Mouse (Mus musculus): ENCODE results near the gene Hddc3. TPM values are rescaled to one million over a fixed set of nuclear protein-coding genes. Genes with fewer than 3 reads are reported as not detected.

Gene Hddc3
- polyA plus RNA-seq, 1 experiment from 2014 or later: 8.6 TPM

DNA sequence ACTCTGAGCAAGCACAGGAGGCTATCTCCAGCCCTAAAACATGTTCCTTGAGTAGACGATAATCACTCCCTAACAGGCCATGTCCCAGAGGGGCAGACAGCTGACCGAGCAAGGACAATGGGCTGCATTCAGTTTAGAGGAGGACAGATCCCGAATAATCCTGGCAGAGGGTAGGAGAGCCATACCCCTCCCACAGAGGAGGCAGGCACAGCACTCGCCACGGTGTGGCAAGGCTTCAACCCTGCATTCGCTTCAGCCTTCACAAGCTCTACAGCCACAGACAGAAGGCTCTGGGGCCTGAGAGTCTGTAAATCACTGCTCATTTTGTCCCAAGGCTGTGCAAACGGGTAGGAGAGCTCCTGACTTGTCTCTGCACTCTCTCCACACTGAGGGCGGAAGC lies 14.3 kb downstream of the Hddc3 start:
- TF ChIP-seq CTCF (IDR thresholded peaks at IDR 0.05; ENCODE audit: low read depth) (no peak), EP300 (optimal IDR thresholded peaks at IDR 0.05) (no peak)
- H3K27me3 ChIP-seq (ENCODE audit: control insufficient read depth, insufficient read depth, low read length): no peaks in the 10 kb centered on the region
- no peaks in the 10 kb centered on the region for H3K9me3 ChIP-seq (ENCODE audit: control insufficient read depth, low read length)
- H3K4me1 ChIP-seq (replicated peaks; ENCODE audit: control insufficient read depth, insufficient read depth): no peaks in the 10 kb centered on the region
- no peak overlapping the region for H3K4me3 ChIP-seq (ENCODE audit: low read depth, low read length)
- peaks cover 27% of the 10 kb centered on the region for H3K36me3 ChIP-seq (ENCODE audit: control insufficient read depth, insufficient read depth, low read length)
- H3K9ac ChIP-seq (ENCODE audit: low read length): no peak overlapping the region
- DNase-seq (ENCODE audit: low spot score) (no peak), ATAC-seq (ENCODE audit: low FRiP score, low TSS enrichment) (no peak)
- H3K27ac ChIP-seq (replicated peaks): no peak overlapping the region
- 81% methylated on average over 8 of the region's 8 CpGs for WGBS
- H3K4me2 ChIP-seq (replicated peaks; ENCODE audit: low read depth): no peak overlapping the region

DNA sequence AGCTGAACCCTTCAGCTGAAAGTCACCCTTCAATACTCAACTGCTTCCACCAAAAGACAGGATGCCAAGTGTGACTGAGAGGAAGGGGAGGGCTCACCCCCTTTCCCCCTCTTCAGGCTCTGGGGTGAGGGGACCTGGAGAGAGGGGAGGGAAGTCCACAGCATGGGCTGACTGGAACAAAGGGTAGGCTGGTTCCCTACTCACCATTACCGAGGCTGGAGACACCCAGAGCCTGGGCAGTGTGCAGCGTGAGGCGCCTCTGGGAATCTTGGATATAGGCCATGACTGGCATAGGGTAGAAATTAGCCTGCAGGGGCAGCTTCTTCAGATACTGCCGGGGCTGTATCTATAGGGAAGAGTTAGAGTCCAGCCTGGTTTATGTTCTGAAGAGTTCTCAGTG lies 15.1 kb downstream of the Hddc3 start:
- Histone ChIP-seq H3K9ac (ENCODE audit: low read length) (no peak overlapping the region), H3K36me3 (ENCODE audit: control insufficient read depth, insufficient read depth, low read length) (peaks cover 36% of the 10 kb centered on the region), H3K27me3 (ENCODE audit: control insufficient read depth, insufficient read depth, low read length) (no peaks in the 10 kb centered on the region), H3K4me3 (ENCODE audit: low read depth, low read length) (no peak overlapping the region), H3K4me2 (replicated peaks; ENCODE audit: low read depth) (no peak overlapping the region), H3K27ac (replicated peaks) (no peak overlapping the region), H3K9me3 (ENCODE audit: control insufficient read depth, low read length) (no peaks in the 10 kb centered on the region), H3K4me1 (replicated peaks; ENCODE audit: control insufficient read depth, insufficient read depth) (no peaks in the 10 kb centered on the region)
- DNase-seq (ENCODE audit: low spot score) (no peak), ATAC-seq (ENCODE audit: low FRiP score, low TSS enrichment) (no peak)
- 75% methylated on average over 4 of the region's 4 CpGs for WGBS
- TF ChIP-seq EP300 (optimal IDR thresholded peaks at IDR 0.05) (no peak), CTCF (IDR thresholded peaks at IDR 0.05; ENCODE audit: low read depth) (no peak)

DNA sequence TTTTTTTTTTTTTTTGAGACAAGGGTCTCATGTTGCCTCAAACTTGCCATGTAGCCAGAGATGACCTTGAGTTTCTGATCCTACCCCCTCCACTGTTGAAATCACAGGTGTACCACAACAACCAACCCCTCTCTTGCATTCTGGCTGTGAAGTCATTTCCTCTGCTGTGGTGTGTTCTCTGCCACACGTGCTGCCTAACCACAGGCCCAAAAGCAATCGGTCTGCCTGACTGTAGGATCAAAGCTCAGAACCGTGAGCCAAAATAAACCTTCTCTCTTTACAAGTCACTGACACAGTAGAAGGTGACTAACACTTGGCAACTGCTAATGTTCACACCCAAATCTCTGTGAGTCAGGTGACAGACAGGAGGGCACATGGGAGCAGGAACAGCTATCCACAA lies 17.5 kb downstream of the Hddc3 start:
- H3K9ac ChIP-seq (ENCODE audit: low read length): no peak overlapping the region
- TF ChIP-seq CTCF (IDR thresholded peaks at IDR 0.05; ENCODE audit: low read depth): no peak
- no peak for TF ChIP-seq EP300 (optimal IDR thresholded peaks at IDR 0.05)
- DNase-seq (ENCODE audit: low spot score): no peak
- H3K4me3 ChIP-seq (ENCODE audit: low read depth, low read length): no peak overlapping the region
- no peaks in the 10 kb centered on the region for H3K9me3 ChIP-seq (ENCODE audit: control insufficient read depth, low read length)
- ATAC-seq (ENCODE audit: low FRiP score, low TSS enrichment): no peak
- H3K27ac ChIP-seq (replicated peaks): no peak overlapping the region
- no peaks in the 10 kb centered on the region for H3K4me1 ChIP-seq (replicated peaks; ENCODE audit: control insufficient read depth, insufficient read depth)
- 29% methylated on average over 3 of the region's 3 CpGs for WGBS
- no peaks in the 10 kb centered on the region for H3K27me3 ChIP-seq (ENCODE audit: control insufficient read depth, insufficient read depth, low read length)
- peaks cover 36% of the 10 kb centered on the region for H3K36me3 ChIP-seq (ENCODE audit: control insufficient read depth, insufficient read depth, low read length)
- no peak overlapping the region for H3K4me2 ChIP-seq (replicated peaks; ENCODE audit: low read depth)

DNA sequence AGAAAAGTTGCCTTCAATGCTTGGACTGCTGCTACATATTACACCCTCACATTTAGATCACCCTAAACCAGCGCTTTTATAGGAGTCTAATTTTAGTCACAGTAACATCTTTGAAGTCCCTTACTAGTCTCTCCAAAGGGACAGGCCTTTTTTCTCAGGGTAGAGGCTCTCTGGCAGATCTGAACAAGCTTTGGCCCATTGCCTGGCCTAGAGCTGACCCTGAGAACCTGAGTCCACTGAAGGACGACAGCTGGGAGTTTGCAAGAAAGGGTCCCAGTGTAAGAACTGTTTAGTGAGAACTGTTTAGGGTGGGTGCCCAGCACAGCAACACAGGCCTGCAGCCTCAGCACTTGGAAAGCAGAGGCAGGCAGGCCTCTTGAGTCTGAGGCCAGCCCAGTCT lies 22.9 kb downstream of the Hddc3 start:
- Histone ChIP-seq H3K27me3 (ENCODE audit: control insufficient read depth, insufficient read depth, low read length) (no peaks in the 10 kb centered on the region), H3K4me1 (replicated peaks; ENCODE audit: control insufficient read depth, insufficient read depth) (no peaks in the 10 kb centered on the region), H3K36me3 (ENCODE audit: control insufficient read depth, insufficient read depth, low read length) (peaks cover 30% of the 10 kb centered on the region), H3K9ac (ENCODE audit: low read length) (no peak overlapping the region), H3K4me3 (ENCODE audit: low read depth, low read length) (no peak overlapping the region), H3K4me2 (replicated peaks; ENCODE audit: low read depth) (no peak overlapping the region), H3K27ac (replicated peaks) (no peak overlapping the region), H3K9me3 (ENCODE audit: control insufficient read depth, low read length) (no peaks in the 10 kb centered on the region)
- 71% methylated on average over 2 of the region's 2 CpGs for WGBS
- TF ChIP-seq EP300 (optimal IDR thresholded peaks at IDR 0.05) (no peak), CTCF (IDR thresholded peaks at IDR 0.05; ENCODE audit: low read depth) (no peak)
- DNase-seq (ENCODE audit: low spot score) (no peak), ATAC-seq (ENCODE audit: low FRiP score, low TSS enrichment) (no peak)

DNA sequence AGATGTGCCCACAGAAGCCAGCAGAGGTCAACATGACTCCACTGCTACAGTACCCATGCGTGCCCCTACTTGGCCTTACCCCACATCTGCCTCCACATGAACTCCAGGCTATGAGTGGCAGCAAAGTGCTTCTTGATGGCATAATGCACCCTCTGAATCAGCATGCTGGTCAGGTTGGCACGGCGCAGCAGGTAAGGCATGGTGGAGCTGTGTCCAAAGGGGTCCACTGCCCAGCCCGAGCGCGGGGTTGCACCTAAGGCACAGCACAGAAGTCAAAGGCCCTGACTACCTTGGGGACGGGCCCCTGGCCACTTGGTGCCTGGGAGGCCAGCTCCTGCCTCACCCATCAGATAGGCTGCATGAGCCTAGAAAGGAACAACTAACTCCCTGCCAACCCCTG lies 24.3 kb downstream of the Hddc3 start:
- DNase-seq (ENCODE audit: low spot score) (no peak), ATAC-seq (ENCODE audit: low FRiP score, low TSS enrichment) (no peak)
- no peak overlapping the region for H3K4me3 ChIP-seq (ENCODE audit: low read depth, low read length)
- no peak overlapping the region for H3K4me2 ChIP-seq (replicated peaks; ENCODE audit: low read depth)
- WGBS: 96% methylated on average over 7 of the region's 7 CpGs
- H3K27me3 ChIP-seq (ENCODE audit: control insufficient read depth, insufficient read depth, low read length): no peaks in the 10 kb centered on the region
- H3K9ac ChIP-seq (ENCODE audit: low read length): no peak overlapping the region
- TF ChIP-seq CTCF (IDR thresholded peaks at IDR 0.05; ENCODE audit: low read depth): no peak
- peaks cover 26% of the 10 kb centered on the region; the same call in 1 of the 2 replicates for H3K36me3 ChIP-seq (ENCODE audit: control insufficient read depth, insufficient read depth, low read length)
- no peaks in the 10 kb centered on the region for H3K4me1 ChIP-seq (replicated peaks; ENCODE audit: control insufficient read depth, insufficient read depth)
- no peak overlapping the region for H3K27ac ChIP-seq (replicated peaks)
- no peaks in the 10 kb centered on the region for H3K9me3 ChIP-seq (ENCODE audit: control insufficient read depth, low read length)

DNA sequence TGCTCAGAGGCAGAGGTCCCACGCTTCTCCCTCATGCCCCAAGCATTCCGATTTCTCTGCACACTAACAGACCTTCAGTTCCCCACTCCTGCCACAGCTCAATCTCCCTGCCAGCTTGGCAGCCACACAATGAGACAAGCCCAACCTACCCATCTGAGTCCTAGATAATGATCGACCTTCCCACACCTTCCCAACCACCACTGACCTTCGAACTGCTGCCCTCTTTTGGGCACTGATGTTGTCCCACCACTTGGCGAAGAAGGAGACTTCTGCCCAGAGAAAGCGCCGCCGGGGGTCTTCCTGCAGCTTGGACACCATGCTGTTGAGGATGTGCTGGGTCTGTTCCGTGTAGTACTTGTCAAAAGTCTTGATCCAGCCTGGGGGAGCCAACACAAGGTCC lies 25.1 kb downstream of the Hddc3 start:
- ATAC-seq (ENCODE audit: low FRiP score, low TSS enrichment): no peak
- TF ChIP-seq CTCF (IDR thresholded peaks at IDR 0.05; ENCODE audit: low read depth) (no peak), EP300 (optimal IDR thresholded peaks at IDR 0.05) (no peak)
- Histone ChIP-seq H3K27me3 (ENCODE audit: control insufficient read depth, insufficient read depth, low read length) (no peaks in the 10 kb centered on the region), H3K4me3 (ENCODE audit: low read depth, low read length) (no peak overlapping the region), H3K36me3 (ENCODE audit: control insufficient read depth, insufficient read depth, low read length) (peaks cover 19% of the 10 kb centered on the region; the same call in 1 of the 2 replicates), H3K4me1 (replicated peaks; ENCODE audit: control insufficient read depth, insufficient read depth) (no peaks in the 10 kb centered on the region), H3K9me3 (ENCODE audit: control insufficient read depth, low read length) (no peaks in the 10 kb centered on the region), H3K4me2 (replicated peaks; ENCODE audit: low read depth) (no peak overlapping the region), H3K9ac (ENCODE audit: low read length) (no peak overlapping the region), H3K27ac (replicated peaks) (no peak overlapping the region; the same call in 1 of the 2 replicates)
- 91% methylated on average over 9 of the region's 9 CpGs for WGBS
- DNase-seq (ENCODE audit: low spot score): no peak

Data from stomach, postnatal 0 days (tissue).